Mouse (Mus musculus) C2C12 (cell line): Measurements from ENCODE around the gene Csf3r. TPM values are rescaled to one million over a fixed set of nuclear protein-coding genes. Genes with fewer than 3 reads are reported as not detected.
A peak's percentile ranks its signal among the peaks of the same experiment; 100 is the strongest.

Experiments used
- H3K27me3 ChIP-seq: one replicate; pipeline ENCODE4 v1.6.1; 2011; ENCODE audit not compliant: control insufficient read depth, insufficient read depth, insufficient read length
- H3K36me3 ChIP-seq: one replicate; pipeline ENCODE4 v1.6.1; 2011; ENCODE audit not compliant: control insufficient read depth, insufficient read depth
- H3K4me3 ChIP-seq: one replicate; pipeline ENCODE4 v1.5.1; 2011; ENCODE audit warnings: mild to moderate bottlenecking, control low read depth; ENCODE audit not compliant: poor library complexity, insufficient read depth, severe bottlenecking
- H3K79me2 ChIP-seq: one replicate; pipeline ENCODE4 v1.6.1; 2011; ENCODE audit not compliant: control insufficient read depth, insufficient read depth
- H3K79me3 ChIP-seq: one replicate; pipeline ENCODE4 v1.6.1; 2011; ENCODE audit warnings: low read depth, control low read depth
- H3ac ChIP-seq: one replicate; pipeline ENCODE3; 2011; ENCODE audit warnings: low read depth; ENCODE audit not compliant: control insufficient read depth, insufficient read length
- CEBPB ChIP-seq: IDR thresholded peaks from one replicate; pipeline ENCODE4 v1.6.1; 2011; ENCODE audit warnings: low read depth, mild to moderate bottlenecking, control low read depth, moderate library complexity
- CTCF ChIP-seq: IDR thresholded peaks from one replicate; pipeline ENCODE4 v1.5.1; 2011; ENCODE audit not compliant: control insufficient read depth, insufficient read depth, insufficient read length
- FOSL1 ChIP-seq: IDR thresholded peaks from one replicate; pipeline ENCODE4 v1.8.0; 2011; ENCODE audit warnings: mild to moderate bottlenecking, low read length; ENCODE audit not compliant: poor library complexity, insufficient read depth, severe bottlenecking
- MAX ChIP-seq: IDR thresholded peaks from one replicate; pipeline ENCODE4 v1.6.1; 2011; ENCODE audit warnings: mild to moderate bottlenecking, control low read depth
- MYOD1 ChIP-seq: IDR thresholded peaks from one replicate; pipeline ENCODE4 v1.6.1; 2011; ENCODE audit warnings: low read depth; ENCODE audit not compliant: control insufficient read depth, insufficient read length
- MYOG ChIP-seq: IDR thresholded peaks from one replicate; pipeline ENCODE4 v1.6.1; 2011; ENCODE audit not compliant: control insufficient read depth, insufficient read length; ENCODE audit errors: extremely low read depth
- USF1 ChIP-seq: IDR thresholded peaks from one replicate; pipeline ENCODE4 v1.6.1; 2011; ENCODE audit warnings: low read depth, mild to moderate bottlenecking, control low read depth, moderate library complexity
- polyA plus RNA-seq: library from polyadenylated mRNA; unstranded; fragments of >200 nt; fragmentation: generic; extraction: Trizol; gene quantifications from one replicate; pipeline ENCODE4 v1.2.1, GENCODE M21; 2012; ENCODE audit warnings: missing spikeins

The Csf3r gene
- polyA plus RNA-seq, 1 experiment, result not detected

- Histone ChIP-seq H3K79me3 (no peaks in the 10 kb centered on the region), H3K79me2 (no peaks in the 10 kb centered on the region), H3K27me3 (peaks cover 33% of the 10 kb centered on the region), H3K4me3 (no peak overlapping the region), H3ac (no peak overlapping the region), H3K36me3 (no peaks in the 10 kb centered on the region)
- TF ChIP-seq CTCF (no peak), MYOG (no peak), CEBPB (no peak), FOSL1 (no peak), USF1 (no peak), MYOD1 (no peak), MAX (no peak)
Observed at GRCm38 (mm10) chr4:126035413-126035812, 11.1 kb downstream of the Csf3r start.

DNA sequence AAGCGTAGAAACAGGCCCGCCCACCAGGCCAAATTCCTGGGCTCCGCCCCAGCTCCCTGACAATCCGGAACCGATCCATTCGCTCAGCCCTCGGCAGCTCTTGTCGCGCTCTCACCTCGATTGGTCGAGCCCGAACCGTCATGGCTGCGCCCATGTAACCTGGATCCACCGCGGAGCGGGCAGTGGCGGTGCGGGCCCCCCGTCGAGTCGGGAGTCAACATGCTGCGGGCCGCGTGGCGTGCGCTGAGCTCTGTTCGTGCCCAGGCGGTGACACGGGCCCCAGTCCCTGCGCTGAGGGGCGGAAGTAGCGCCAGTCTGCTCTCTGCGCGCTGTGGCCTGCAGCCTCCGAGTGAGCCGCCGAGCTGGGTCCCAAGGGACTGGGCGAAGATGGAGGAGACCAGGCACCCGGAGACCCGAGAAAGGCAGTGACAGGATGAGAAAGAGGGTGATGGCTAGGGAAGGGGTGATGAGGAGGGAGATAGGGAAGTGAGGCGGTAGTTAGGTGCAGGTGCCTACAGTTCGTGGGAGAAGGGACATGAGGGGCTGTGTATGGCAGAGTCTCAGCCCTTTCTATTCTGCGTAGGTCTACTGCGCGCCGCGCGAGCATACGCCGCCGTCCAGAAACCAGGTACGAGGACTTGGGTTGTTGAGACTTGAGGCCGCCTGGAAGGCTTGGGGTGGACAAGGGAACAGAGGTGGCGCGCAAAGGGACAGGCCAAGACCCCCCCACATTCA is 22.7 kb downstream of the Csf3r start, which contains the start of gene Mrps15:
Gene Mrps15, plus strand, starts transcription at position 75 of the 735 bp plus-strand sequence.
- peak within 1 kb of the TSS; percentile 88 for H3K4me3 ChIP-seq
- H3K27me3 ChIP-seq, result no peaks in the 10 kb centered on the region
- peaks cover 8% of the 10 kb centered on the region for H3K79me3 ChIP-seq
- H3K79me2 ChIP-seq, result peaks cover 17% of the 10 kb centered on the region
- peaks cover 13% of the 10 kb centered on the region for H3K36me3 ChIP-seq
- peak within 1 kb of the TSS; percentile 88 for H3ac ChIP-seq
- TF ChIP-seq USF1, result no peak
- TF ChIP-seq MYOD1, result no peak
- no peak for TF ChIP-seq CTCF
- no peak for TF ChIP-seq MYOG
- TF ChIP-seq FOSL1, result no peak
- TF ChIP-seq CEBPB, result no peak
- peak; percentile 52 for TF ChIP-seq MAX

- Histone ChIP-seq H3K27me3 (no peaks in the 10 kb centered on the region), H3ac (no peak overlapping the region), H3K4me3 (no peak overlapping the region), H3K79me3 (peaks cover 8% of the 10 kb centered on the region), H3K36me3 (peaks cover 42% of the 10 kb centered on the region), H3K79me2 (peaks cover 17% of the 10 kb centered on the region)
- no peak for TF ChIP-seq MYOD1
- TF ChIP-seq MAX, result no peak
- TF ChIP-seq FOSL1, result no peak
- TF ChIP-seq USF1, result no peak
- no peak for TF ChIP-seq CEBPB
- TF ChIP-seq CTCF, result no peak
- TF ChIP-seq MYOG, result no peak
Observed at GRCm38 (mm10) chr4:126051617-126052016, 27.3 kb downstream of the Csf3r start.

DNA sequence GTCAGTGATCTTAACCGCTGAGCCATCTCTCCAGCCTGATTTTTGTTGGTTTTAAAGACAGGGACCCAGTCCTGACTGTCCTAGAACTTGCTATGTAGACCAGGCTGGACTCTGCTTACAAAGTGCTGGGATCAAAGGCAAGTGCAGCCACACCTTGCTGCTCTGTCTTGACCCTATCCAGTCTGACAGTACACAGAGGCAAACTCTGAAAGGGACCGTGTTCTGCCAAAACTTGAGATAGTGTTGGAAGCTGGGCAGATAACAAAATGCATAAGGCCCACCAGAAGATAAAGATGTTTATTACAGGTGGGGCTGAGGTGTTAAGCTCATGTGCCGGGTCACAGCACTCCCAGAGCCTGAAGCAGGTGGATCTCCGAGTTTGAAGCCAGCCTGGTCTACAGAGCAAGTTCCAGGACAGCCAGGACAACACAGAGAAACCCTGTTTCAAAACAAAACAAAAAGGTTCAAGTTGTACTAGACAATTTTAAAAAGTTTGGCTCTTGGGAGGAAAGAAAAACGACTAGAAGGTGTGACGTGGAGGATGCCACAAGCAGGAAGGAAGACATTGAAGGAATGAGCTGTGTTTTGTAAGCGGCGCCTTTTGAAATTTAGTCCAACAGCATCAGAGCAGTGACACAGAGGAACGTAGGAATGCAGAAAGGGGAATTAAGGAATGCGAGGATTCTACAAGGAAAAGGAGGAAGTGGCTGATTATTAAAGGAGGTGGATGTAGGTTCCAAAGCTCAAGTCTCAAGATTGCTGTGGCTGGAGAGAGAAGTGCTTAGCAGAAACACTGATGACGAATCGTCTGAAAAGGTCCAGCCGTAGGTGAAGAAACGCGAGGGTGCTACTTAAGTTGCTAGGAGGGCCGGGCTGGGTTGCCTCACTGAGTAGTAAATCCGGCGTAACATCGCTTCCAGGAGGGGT is 33.1 kb downstream of the Csf3r start:
- H3K79me2 ChIP-seq, result no peaks in the 10 kb centered on the region
- peak overlapping the region; percentile 49 for H3K4me3 ChIP-seq
- peaks cover 25% of the 10 kb centered on the region for H3K36me3 ChIP-seq
- TF ChIP-seq CEBPB, result no peak
- TF ChIP-seq USF1, result no peak
- TF ChIP-seq MYOG, result no peak
- TF ChIP-seq CTCF, result no peak
- H3ac ChIP-seq, result peak overlapping the region; percentile 75
- no peaks in the 10 kb centered on the region for H3K27me3 ChIP-seq
- no peaks in the 10 kb centered on the region for H3K79me3 ChIP-seq

GRCm38 (mm10) chr4:126058134-126058996 is 34.0 kb downstream of the Csf3r start, which contains the start of gene Oscp1:
Gene Oscp1 (plus strand): TSS chr4:126058565.
- no peak for TF ChIP-seq FOSL1
- no peak for TF ChIP-seq CEBPB
- no peak for TF ChIP-seq CTCF
- TF ChIP-seq USF1, result no peak
- no peak for TF ChIP-seq MYOG
- no peak for TF ChIP-seq MAX
- no peak for TF ChIP-seq MYOD1
- Histone ChIP-seq H3ac (peak within 1 kb of the TSS; percentile 75), H3K27me3 (no peaks in the 10 kb centered on the region), H3K36me3 (peaks cover 21% of the 10 kb centered on the region), H3K4me3 (peak within 1 kb of the TSS; percentile 49), H3K79me2 (no peaks in the 10 kb centered on the region), H3K79me3 (no peaks in the 10 kb centered on the region)
